Mouse (Mus musculus) layer of hippocampus, postnatal 36 days (tissue): ENCODE measurements around the gene Tmc8. TPM values are rescaled to one million over a fixed set of nuclear protein-coding genes. Genes with fewer than 3 reads are reported as not detected.
A peak's percentile ranks its signal among the peaks of the same experiment; 100 is the strongest.
"Not testable (repeated sequence)": the region's sequence is repeated elsewhere in the genome, so short reads cannot be mapped to it uniquely, and the experiment has no call there.

Experiments
- DNase-seq, 2 experiments: peaks; one replicate each; pipeline ENCODE4 v3.0.0; 2022
- total RNA-seq, 2 experiments: library from RNA; stranded (reverse); gene quantifications; 2 replicates each; pipeline ENCODE4 v1.2.3; 2021

The Tmc8 gene
- total RNA-seq, 2 experiments from 2014 or later = 0.47 to 0.83 TPM

- no peak for DNase-seq
Measured at GRCm38 (mm10) chr11:117774925-117775324, 7.0 kb upstream of the Tmc8 start.

DNA sequence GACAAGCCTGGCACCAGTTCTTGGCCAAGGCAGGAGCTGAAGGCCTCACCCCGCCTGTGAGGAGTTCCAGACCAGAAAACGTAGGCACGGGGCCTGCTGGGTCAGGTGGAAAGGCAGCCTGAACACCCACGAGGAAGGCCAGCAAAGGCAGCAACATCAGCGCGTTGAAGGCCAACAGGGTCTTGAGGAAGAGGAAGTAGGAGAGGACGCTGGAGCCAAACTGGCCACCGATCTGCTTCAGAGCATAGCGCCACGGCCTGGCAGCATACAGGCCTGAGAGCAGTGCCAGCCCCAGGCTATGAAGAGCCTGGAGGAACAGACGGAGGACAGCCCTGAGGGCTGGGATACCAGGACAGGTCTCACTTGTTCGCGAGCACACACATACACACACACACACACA lies 6.3 kb upstream of the Tmc8 start:
- no peak for DNase-seq

DNA sequence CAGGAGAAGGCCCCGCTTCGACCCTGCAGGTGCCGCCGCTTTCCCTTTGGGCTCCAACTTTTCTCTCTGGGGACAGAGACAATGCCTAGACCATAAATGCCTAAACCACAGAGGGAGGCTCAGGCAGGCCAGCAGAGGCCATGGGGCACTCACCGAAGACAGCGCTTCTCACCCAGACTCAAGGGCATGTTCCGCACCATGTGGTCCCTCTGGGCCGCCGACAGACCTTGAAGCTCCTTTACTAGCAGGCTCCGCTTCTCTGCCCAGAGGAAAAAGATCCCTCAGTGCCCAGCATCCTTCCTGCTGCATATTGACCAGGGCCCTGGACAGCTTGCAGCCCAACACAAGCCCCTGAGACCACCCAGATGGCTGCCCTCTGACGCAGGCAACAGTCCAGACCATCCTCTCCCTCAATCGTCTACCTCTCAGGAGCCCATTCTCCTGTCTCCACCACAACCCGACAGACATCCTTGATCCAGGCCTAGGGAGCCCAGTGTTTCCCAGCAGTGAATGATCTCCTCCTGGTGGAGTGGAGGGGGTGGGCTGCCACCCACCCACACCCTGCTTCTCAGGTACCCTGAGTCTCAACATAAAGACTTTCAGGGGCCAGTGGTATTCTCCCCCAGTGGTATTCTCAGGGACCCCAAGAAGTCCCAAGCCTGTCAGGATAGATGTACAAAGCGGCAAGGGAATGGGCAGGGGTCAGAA lies 5.6 kb upstream of the Tmc8 start:
- no peak for DNase-seq

DNA sequence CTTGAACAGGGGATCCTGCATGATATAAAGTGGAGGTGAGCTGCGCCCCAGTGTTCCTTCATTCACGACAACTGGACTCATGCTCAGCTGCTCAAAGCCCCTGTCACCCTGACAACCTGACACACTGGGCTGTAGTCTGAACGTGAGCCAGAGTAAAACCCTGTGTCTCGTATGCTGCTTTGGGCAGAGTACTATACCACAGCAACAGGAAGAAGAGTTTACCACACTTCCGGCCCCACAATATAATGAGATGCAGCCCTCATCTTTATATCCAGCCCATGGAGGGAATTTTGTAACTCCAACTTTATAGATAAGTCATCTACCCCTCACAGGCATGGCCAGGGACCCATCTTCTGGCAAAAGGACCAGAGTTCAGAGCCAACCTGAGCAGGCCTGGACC lies 4.8 kb upstream of the Tmc8 start:
- DNase-seq = no peak

GRCm38 (mm10) chr11:117778031-117778430 lies 3.8 kb upstream of the Tmc8 start:
- DNase-seq = no peak

GRCm38 (mm10) chr11:117778851-117779433 lies 2.9 kb upstream of the Tmc8 start:
- no peak for DNase-seq

- peak in 1 of 2 experiments; percentile 50 for DNase-seq
Measured at GRCm38 (mm10) chr11:117779434-117780198, 2.3 kb upstream of the Tmc8 start.

DNA sequence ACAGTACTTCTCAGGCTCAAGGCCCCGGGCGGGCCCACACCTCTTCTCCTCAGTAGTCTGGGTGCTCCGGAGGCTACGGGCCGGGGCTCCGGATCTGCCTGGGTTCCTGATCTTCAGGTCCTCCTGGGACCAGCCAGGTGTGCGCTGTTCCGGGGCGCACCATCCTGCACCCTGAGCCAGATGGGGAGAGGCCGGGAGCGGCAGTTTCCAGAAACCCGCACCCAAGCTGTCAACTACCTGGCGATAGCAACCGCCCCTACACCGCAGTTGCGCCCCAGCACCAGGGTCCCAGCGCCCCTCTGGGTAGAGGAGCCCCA lies 1.7 kb upstream of the Tmc8 start:
- no peak for DNase-seq

GRCm38 (mm10) chr11:117780582-117781111 lies 1.2 kb upstream of the Tmc8 start:
- DNase-seq = no peak

- no peak for DNase-seq
Measured at GRCm38 (mm10) chr11:117781199-117781821, 566 bp upstream of the Tmc8 start.

GRCm38 (mm10) chr11:117782705-117783034 lies 794 bp downstream of the Tmc8 start:
- no peak for DNase-seq

DNA sequence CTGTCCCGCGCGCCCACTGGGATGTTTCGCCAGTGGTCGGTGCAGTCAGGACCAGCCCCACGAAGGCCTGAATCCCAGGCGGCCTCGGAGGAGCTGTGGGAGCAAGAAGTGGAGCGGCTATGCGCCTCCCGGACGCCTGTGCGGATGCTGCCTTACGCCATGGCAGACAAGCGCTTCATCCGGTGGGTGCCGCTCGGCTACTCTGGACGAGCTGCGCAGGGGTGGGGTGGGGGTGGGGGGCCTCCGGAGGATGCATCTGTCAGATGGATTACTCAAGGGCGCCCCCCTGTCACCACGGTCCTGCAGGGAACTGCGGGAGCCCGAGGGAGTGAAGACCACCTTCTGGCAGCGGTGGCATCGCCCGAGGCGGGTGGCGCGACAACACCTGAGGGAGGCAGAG lies 1.2 kb downstream of the Tmc8 start:
- DNase-seq = peak in 1 of 2 experiments; percentile 42

DNA sequence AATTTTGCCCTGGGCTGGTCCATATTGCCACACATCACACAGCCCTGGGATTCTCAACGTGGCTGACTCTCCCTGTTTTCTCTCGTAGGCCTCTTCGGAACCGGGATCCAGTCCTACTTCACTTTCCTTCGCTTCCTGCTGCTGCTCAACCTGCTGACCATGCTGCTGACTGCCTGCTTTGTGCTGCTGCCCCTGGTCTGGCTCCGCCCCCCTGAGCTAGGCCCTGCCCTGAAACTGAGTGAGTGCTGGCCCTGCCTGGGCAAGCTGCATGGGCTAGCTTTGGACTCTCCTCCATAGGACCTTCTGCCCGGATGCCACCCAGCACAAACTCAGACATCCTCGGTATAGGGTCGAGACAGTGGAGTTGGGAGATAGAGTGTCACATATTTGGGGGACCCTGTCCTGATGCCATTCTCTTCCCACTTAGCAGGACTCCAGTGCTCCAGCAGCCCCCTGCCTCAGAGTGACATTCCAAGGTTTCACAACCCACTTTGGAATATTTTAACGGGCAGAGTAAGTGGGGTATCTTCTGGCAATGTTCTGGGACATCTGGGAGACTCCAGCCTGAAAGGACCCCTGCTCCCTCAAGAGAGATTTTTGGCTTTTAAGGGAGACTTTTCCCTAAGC lies 1.9 kb downstream of the Tmc8 start:
- DNase-seq = no peak

DNA sequence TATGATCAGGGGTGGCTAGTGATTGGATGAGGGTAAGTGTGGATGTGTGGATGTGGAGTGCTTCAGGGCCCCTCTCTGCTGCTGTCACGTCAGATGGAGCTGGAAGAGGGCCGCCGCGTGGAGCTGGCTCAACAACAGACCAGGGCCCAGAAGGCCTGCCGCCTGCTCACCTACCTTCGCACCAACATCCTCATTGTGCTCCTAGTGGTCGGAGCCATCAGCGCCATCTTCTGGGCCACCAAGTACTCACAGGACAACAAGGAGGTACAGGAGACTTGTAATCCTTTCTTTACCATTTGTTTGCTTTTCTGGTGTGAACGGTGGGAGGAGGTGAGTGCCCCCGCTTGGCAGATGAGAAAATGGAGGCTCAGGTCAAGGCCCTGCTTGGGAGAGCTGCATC lies 4.4 kb downstream of the Tmc8 start:
- DNase-seq = no peak

GRCm38 (mm10) chr11:117788481-117788880 lies 6.6 kb downstream of the Tmc8 start:
- DNase-seq = not testable (repeated sequence)

GRCm38 (mm10) chr11:117790286-117790685 lies 8.4 kb downstream of the Tmc8 start:
- DNase-seq = peak in 1 of 2 experiments; percentile 55

- DNase-seq = no peak
Measured at GRCm38 (mm10) chr11:117790703-117791440, 9.0 kb downstream of the Tmc8 start.

DNA sequence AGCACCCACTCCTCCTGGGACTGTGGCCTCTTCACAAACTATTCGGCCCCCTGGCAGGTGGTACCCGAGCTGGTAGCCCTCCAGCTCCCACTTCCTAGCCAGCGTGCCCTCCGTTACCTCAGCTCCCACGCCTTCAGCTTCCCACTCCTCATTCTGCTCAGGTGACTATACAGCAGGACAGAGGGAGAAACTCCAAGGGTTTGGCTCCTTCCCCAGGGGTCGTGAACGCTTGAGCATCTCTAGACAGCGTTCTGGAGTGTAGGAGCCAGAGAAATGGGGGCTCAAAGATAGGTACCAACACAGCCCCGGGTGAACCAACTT lies 9.5 kb downstream of the Tmc8 start:
- DNase-seq = no peak

GRCm38 (mm10) chr11:117792281-117792888 lies 10.5 kb downstream of the Tmc8 start:
- DNase-seq = no peak

DNA sequence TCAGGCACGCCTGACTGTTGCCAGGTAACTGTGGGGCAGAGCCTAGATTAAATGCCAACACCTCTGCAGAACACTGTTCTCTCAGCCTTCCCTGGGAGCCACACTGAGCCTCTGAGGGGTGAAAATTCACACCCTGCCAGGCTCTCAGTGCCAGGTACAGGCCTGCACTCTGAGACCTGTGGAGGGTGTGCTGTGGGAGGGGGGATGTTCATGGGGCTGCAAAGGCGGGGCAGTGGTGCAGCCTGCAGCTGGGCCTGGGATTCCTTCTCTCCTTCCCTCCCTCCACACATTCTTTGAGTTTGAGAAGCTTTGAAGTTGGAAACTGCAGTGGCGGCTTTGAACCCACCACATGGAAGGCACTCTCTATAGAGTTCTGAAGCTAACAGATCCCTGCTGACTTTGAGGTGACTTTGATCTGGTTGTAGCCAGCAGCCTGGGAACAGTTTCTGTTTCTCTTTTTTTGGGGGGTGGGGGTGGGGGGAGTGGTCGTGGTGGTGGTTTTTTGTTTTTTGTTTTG lies 12.2 kb downstream of the Tmc8 start:
- no peak for DNase-seq

GRCm38 (mm10) chr11:117796954-117797353 lies 15.1 kb downstream of the Tmc8 start:
- DNase-seq = no peak
